Mouse (Mus musculus) embryonic fibroblast, embryonic 13.5 days (primary cell): ENCODE data around the gene Ypel4.

ENCODE experiments used
- CTCF ChIP-seq: IDR thresholded peaks from 2 replicates; pipeline ENCODE4 v1.5.1; 2011; ENCODE audit warnings: mild to moderate bottlenecking, control low read depth, low read length, moderate library complexity, borderline replicate concordance; ENCODE audit not compliant: insufficient read depth
- POLR2A ChIP-seq: IDR thresholded peaks from 2 replicates; pipeline ENCODE4 v1.6.1; 2011; ENCODE audit warnings: low read depth, mild to moderate bottlenecking, control low read depth, low read length, moderate library complexity

GRCm38 (mm10) chr2:84773195-84773594 lies 39.3 kb downstream of the Ypel4 start:
- TF ChIP-seq CTCF = no peak
- no peak for TF ChIP-seq POLR2A
